Mouse (Mus musculus) megakaryocyte, embryonic 14.5 days (primary cell): ENCODE results near the gene Psmd12.

Experiments used
- FLI1 ChIP-seq: IDR thresholded peaks from 2 replicates; pipeline ENCODE4 v1.6.1; 2012; ENCODE audit warnings: low read length, inconsistent platforms, mixed read lengths
- GATA1 ChIP-seq: IDR thresholded peaks from 3 replicates; pipeline ENCODE4 v1.6.1; 2012; ENCODE audit warnings: mixed read lengths, low read length, inconsistent platforms, borderline replicate concordance

GRCm38 (mm10) chr11:107532271-107532670 is 53.0 kb downstream of the Psmd12 start:
- no peak for TF ChIP-seq GATA1
- no peak for TF ChIP-seq FLI1
